ENCODE assay signal across 8 mouse cellular contexts in the genomic region with DNA sequence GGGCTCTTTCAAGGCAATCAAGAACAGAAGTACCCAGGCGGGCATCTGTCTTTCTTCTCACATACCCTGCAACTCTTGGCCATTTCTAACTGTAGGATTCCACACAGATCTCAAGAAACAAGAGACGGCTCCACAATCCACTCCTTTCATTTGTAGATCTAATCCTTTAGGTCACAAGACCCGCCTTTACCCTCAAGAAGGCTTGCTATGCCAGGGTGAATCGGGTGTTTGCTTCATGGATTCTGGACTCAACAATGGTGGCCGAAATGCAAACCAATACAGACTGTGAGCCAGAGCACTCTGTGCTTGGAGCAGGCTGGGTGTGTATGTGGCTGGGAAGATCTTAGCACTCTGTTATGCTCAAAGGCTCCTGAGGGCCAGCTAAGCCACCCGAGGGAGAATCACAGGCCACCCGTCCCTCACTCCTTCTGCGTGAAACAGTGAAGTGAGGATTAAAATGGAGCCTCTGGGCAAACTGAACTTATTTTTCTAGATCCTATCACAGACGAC.
A peak's percentile ranks its signal among the peaks of the same experiment; 100 is the strongest.
DNase-seq lines count a peak whose midpoint lies in the region; ATAC-seq lines count a peak whose summit lies in the region.

No protein-coding gene starts in this region.

- peak; percentile 28; the same call in 1 of the 2 replicates for ATAC-seq in kidney, embryonic 16.5 days (ENCODE audit: low FRiP score, low TSS enrichment)
- ATAC-seq in embryonic facial prominence, embryonic 15.5 days (ENCODE audit: insufficient number of reproducible peaks, low FRiP score, low TSS enrichment, low read depth): peak; percentile 7; the same call in 1 of the 2 replicates
- ATAC-seq in hindbrain, embryonic 16.5 days: peak; percentile 37
- peak; percentile 30; the same call in 1 of the 2 replicates for ATAC-seq in neural tube, embryonic 13.5 days (ENCODE audit: low read depth)

- H3K27me3 ChIP-seq in kidney, embryonic 16.5 days (ENCODE audit: insufficient read depth, low read length): no peaks in the 10 kb centered on the region
- no peaks in the 10 kb centered on the region for H3K27me3 ChIP-seq in embryonic facial prominence, embryonic 15.5 days
- H3K27me3 ChIP-seq in hindbrain, embryonic 16.5 days (replicated peaks; ENCODE audit: control insufficient read depth, insufficient read depth, low read length): no peaks in the 10 kb centered on the region
- no peaks in the 10 kb centered on the region for H3K27me3 ChIP-seq in neural tube, embryonic 13.5 days

- peak overlapping the region; percentile 66; the same call in 1 of the 2 replicates for H3K27ac ChIP-seq in kidney, embryonic 16.5 days (ENCODE audit: low read length)
- peak overlapping the region; percentile 53 for H3K27ac ChIP-seq in embryonic facial prominence, embryonic 15.5 days (replicated peaks)
- peak overlapping the region; percentile 90 for H3K27ac ChIP-seq in hindbrain, embryonic 16.5 days (ENCODE audit: low read depth, low read length)
- peak overlapping the region; percentile 90 for H3K27ac ChIP-seq in neural tube, embryonic 13.5 days (replicated peaks)

- no peak overlapping the region; the same call in 1 of the 2 replicates for H3K9ac ChIP-seq in kidney, embryonic 16.5 days (replicated peaks; ENCODE audit: low read length)
- no peak overlapping the region for H3K9ac ChIP-seq in embryonic facial prominence, embryonic 15.5 days
- 0 out of 2 replicates have a peak overlapping the region, but pooled peaks have one; percentile 12 for H3K9ac ChIP-seq in hindbrain, embryonic 16.5 days (ENCODE audit: low read depth, low read length)
- 0 out of 2 replicates have a peak overlapping the region, but pooled peaks have one; percentile 18 for H3K9ac ChIP-seq in neural tube, embryonic 13.5 days

- WGBS in kidney, embryonic 16.5 days: 66% methylated on average over 9 of the region's 9 CpGs
- 49% methylated on average over 9 of the region's 9 CpGs for WGBS in embryonic facial prominence, embryonic 15.5 days
- 22% methylated on average over 9 of the region's 9 CpGs for WGBS in hindbrain, embryonic 16.5 days
- 37% methylated on average over 9 of the region's 9 CpGs for WGBS in neural tube, embryonic 13.5 days

- no peak overlapping the region for H3K4me3 ChIP-seq in kidney, embryonic 16.5 days (ENCODE audit: low read length)
- H3K4me3 ChIP-seq in embryonic facial prominence, embryonic 15.5 days (replicated peaks): no peak overlapping the region
- H3K4me3 ChIP-seq in hindbrain, embryonic 16.5 days (ENCODE audit: low read length): no peak overlapping the region
- no peak overlapping the region for H3K4me3 ChIP-seq in neural tube, embryonic 13.5 days

- no peak for DNase-seq in kidney, postnatal 14 days
- no peak for DNase-seq in gastrocnemius, postnatal 25 days
- DNase-seq in gastrocnemius, postnatal 14 days: no peak
- no peak for DNase-seq in kidney, postnatal 36 days

- peaks cover 33% of the 10 kb centered on the region for H3K4me1 ChIP-seq in kidney, embryonic 16.5 days (ENCODE audit: insufficient read depth, low read length)
- peaks cover 52% of the 10 kb centered on the region for H3K4me1 ChIP-seq in embryonic facial prominence, embryonic 15.5 days
- H3K4me1 ChIP-seq in hindbrain, embryonic 16.5 days (ENCODE audit: control insufficient read depth, insufficient read depth, low read depth, low read length): peaks cover 40% of the 10 kb centered on the region
- H3K4me1 ChIP-seq in neural tube, embryonic 13.5 days (replicated peaks): peaks cover 79% of the 10 kb centered on the region

- peaks cover 3% of the 10 kb centered on the region; the same call in 1 of the 2 replicates for H3K36me3 ChIP-seq in kidney, embryonic 16.5 days (ENCODE audit: insufficient read depth, low read length)
- no peaks in the 10 kb centered on the region for H3K36me3 ChIP-seq in embryonic facial prominence, embryonic 15.5 days
- H3K36me3 ChIP-seq in hindbrain, embryonic 16.5 days (ENCODE audit: control insufficient read depth, insufficient read depth, low read length): no peaks in the 10 kb centered on the region
- no peaks in the 10 kb centered on the region for H3K36me3 ChIP-seq in neural tube, embryonic 13.5 days

- intact Hi-C loops in gastrocnemius, postnatal 14 days (cut with DNase I; ENCODE audit: low total_unique reads): no loop called here

- no peaks in the 10 kb centered on the region for H3K9me3 ChIP-seq in kidney, embryonic 16.5 days (ENCODE audit: low read length)
- no peaks in the 10 kb centered on the region for H3K9me3 ChIP-seq in embryonic facial prominence, embryonic 15.5 days (replicated peaks)
- no peaks in the 10 kb centered on the region for H3K9me3 ChIP-seq in hindbrain, embryonic 16.5 days (ENCODE audit: control insufficient read depth, low read length)
- no peaks in the 10 kb centered on the region for H3K9me3 ChIP-seq in neural tube, embryonic 13.5 days

- H3K4me2 ChIP-seq in kidney, embryonic 16.5 days (replicated peaks; ENCODE audit: low read depth, low read length): no peak overlapping the region
- H3K4me2 ChIP-seq in embryonic facial prominence, embryonic 15.5 days (replicated peaks): no peak overlapping the region
- H3K4me2 ChIP-seq in hindbrain, embryonic 16.5 days (ENCODE audit: low read length): peak overlapping the region; percentile 36
- H3K4me2 ChIP-seq in neural tube, embryonic 13.5 days: 0 out of 2 replicates have a peak overlapping the region, but pooled peaks have one; percentile 3

Comparison
In these comparisons a context has a peak if more than half of its experiments do, and no peak if none do; other contexts are left out.
1. H3K4me2 ChIP-seq: peak in hindbrain, embryonic 16.5 days (single experiment) and neural tube, embryonic 13.5 days (single experiment); none in kidney, embryonic 16.5 days (single experiment) and embryonic facial prominence, embryonic 15.5 days (single experiment).
2. H3K9ac ChIP-seq: peak in hindbrain, embryonic 16.5 days (single experiment) and neural tube, embryonic 13.5 days (single experiment); none in kidney, embryonic 16.5 days (single experiment) and embryonic facial prominence, embryonic 15.5 days (single experiment).
3. Peak in every context shown above with its lines, with median percentiles within 50 percentile points of each other: ATAC-seq and H3K27ac ChIP-seq.